Mouse (Mus musculus) megakaryocyte, embryonic 14.5 days (primary cell): Measurements from ENCODE around the gene Gamt.

Experiments used
- FLI1 ChIP-seq: IDR thresholded peaks from 2 replicates; pipeline ENCODE4 v1.6.1; 2012; ENCODE audit warnings: low read length, inconsistent platforms, mixed read lengths
- GATA1 ChIP-seq: IDR thresholded peaks from 3 replicates; pipeline ENCODE4 v1.6.1; 2012; ENCODE audit warnings: mixed read lengths, low read length, inconsistent platforms, borderline replicate concordance

GRCm38 (mm10) chr10:80236145-80236825 is 24.5 kb downstream of the Gamt start:
- TF ChIP-seq FLI1 = no peak
- no peak for TF ChIP-seq GATA1
